Mouse (Mus musculus) adrenal gland, postnatal 36 days (tissue): ENCODE measurements around the gene Mast3. TPM values are rescaled to one million over a fixed set of nuclear protein-coding genes. Genes with fewer than 3 reads are reported as not detected.

Source experiments
- DNase-seq, 2 experiments: peaks; one replicate each; pipeline ENCODE4 v3.0.0; 2021; ENCODE audit warnings: mixed read lengths in 1 of 2
- microRNA-seq: library from miRNA; unstranded; fragments of <30 nt; microRNA quantifications from one replicate; pipeline ENCODE4 v1.2.0, GENCODE M21; 2021
- total RNA-seq, 2 experiments: library from RNA; stranded (reverse); gene quantifications; 2 replicates each; pipeline ENCODE4 v1.2.3; 2021

Gene Mast3
- total RNA-seq, 2 experiments from 2014 or later = 16.8 to 19.0 TPM

DNA sequence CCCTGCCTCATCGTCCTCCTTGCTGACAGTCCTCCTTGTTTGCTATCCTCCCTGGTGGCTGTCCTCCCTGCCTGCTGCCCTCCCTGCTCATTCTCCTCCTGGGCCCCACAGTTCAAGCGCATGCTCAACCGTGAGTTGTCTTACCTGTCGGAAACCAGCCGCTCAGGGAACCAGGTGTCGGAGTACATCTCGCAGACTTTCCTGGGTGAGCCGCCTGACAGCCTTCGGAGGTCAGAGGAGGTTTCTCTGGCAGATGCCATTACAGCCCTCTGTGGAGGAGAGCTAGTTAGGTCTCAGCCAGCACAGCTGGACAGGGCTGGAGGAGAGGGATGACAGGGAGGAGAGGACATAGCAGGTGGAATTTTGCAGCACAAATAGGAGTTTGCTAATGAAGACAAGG, 58.2 kb downstream of the Mast3 start:
- no peak for DNase-seq

DNA sequence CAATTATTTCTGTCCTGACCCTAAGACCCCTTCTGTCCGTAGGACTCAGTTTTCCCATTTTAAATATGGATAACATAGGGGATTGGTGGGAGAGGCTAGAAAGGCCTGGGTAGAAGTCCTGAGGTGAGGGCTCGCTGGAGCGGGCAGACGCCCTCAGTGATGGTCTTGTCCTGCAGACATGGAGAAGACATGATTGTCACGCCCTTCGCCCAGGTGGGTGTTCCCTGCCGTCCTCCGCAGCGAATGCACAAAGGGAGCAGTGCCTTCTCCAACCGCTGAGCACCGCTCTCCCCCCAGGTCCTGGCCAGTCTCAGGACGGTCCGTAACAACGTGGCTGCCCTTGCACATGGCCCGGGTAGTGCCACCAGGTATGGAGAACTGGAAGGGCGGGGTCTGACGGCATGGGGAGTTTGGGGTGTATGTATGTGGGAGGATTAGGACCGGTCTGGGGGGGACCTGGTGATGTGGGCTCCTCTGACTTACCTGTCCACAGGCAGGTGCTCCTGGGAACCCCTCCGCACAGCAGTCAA, 59.1 kb downstream of the Mast3 start:
- no peak for DNase-seq

DNA sequence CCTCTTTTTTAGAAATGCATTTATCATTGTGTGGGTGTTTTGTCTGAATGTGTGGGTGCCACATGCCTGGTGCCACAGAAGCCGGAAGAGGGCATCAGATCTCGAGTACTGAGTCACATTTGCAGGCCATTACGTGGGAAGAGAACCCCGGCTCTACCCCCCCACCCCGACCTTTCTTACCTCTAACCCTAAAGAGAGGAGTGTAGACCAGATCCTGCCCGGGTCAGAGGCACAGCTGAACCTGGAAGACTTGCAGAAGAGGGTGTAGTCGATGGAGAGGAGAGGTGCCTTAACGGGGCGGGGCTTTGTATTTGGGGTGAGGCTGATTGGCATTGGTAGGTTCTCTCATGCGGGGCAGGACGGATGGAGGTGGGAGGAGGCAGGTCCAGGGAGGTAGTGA, 60.0 kb downstream of the Mast3 start:
- no peak for DNase-seq

DNA sequence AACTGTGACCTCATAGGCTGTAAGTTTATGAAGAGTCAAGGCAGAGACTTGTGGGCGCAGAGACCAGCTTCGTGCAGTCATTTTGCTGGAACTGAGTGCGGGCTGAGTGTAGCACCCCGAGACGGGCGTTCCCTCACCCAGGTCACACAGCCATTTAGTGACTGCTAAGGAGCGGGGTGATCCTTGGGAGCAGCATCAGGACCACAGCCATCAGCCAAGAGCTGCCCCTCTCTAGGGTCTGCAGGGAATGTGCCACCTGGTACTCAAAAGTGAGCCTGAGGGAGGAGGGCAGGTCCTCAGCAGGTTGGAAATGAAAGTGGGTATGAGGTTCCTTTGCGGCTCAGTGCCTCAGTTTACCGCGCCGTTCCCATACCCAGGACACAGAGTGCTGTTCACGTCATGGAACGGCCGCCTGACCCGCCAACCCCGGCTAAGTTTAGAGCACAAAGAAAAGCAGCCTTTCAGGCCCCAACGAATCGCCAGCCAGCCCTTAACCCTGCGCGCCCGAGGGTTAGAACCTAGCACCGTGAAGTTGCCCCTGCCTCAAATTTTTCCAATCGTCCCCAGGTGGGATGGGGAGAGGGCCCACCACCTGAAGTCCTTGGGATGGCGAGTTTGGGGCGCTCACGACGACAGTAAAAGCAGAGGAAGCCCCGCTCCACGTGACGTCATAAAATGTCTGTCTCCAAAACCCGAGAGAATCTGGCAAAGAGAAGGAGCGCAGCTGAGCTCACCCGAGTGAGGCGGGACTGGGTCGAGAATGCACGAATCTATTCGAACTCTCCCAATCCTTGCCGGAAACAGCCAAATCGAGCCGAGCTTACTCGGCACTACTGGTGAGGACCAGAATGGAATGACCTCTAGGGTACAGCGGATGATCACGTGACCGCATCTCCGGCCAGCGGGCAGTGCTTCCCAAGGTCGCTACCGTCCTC, 60.9 kb downstream of the Mast3 start:
- DNase-seq = peak; percentile 84 to 85

DNA sequence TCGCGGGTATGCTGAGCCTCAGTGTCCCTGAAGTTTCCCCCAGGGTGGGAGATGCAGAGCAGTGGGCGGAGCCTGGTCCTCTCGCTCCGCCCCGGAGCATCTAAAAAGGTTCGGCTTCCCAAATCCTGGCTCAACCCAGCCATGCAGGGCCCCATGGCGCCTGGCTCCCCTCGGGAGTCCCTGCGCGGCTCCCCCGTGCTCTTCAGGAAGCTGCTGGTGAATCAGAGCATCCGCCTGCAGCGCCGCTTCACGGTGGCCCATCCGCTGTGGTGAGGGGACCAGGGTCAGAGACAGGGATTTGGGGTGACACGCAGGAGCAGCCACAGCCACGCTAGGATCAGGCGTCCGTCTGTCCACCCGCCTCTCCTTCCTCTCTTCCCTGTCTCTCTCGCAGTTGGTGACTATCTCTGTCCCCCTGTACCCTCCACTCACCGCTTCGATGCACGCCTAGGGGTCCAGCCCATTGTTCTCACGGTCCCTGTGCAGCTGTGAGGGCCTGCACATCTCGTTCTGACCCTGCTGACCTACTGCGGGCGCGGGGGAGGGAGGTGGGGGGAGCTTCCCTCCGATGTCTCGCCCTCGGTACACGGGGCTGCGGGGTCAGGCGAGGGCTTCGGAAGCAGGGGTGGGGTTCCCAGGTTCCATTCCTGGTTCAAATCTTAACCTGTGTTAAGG, 61.7 kb downstream of the Mast3 start:
- DNase-seq = no peak

DNA sequence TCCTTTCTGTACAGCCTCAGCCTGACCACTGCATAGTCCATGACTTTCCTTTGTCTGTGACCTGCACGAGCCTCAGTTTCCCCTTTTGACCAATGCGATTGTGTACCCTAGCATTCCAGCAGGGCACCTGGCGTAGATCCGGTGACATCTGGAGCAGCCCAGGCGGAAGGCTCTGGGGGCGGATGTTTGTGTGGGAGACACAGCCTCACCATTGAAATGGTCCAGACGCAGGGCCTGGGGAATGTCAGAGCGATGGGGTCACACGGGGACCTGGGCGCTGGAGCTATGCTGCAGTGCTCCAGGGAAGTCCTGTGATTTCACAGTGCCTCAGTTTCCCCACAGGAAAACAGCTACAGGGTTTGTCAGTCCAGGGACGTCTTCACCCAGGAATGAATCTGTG, 62.7 kb downstream of the Mast3 start:
- no peak for DNase-seq

DNA sequence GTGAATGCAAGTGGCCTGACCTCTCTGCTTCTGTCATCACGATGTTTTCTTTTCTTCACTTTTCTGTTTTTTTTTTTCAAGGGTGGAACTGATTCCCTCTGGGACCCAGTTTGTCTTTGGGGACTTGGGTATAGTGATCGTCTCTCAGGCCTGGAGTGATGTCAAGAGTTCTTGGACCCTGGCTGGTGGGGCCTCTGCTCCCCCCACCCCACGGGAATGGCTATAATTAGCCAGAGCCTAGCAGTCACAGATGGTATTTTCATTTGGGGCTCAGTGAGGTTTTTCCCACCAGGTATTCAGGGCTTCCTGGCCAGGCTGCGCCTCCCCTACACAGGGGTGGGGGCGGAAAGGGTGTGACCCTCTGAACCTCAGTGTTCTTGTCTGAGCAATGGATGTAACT, 63.2 kb downstream of the Mast3 start:
- DNase-seq = no peak

DNA sequence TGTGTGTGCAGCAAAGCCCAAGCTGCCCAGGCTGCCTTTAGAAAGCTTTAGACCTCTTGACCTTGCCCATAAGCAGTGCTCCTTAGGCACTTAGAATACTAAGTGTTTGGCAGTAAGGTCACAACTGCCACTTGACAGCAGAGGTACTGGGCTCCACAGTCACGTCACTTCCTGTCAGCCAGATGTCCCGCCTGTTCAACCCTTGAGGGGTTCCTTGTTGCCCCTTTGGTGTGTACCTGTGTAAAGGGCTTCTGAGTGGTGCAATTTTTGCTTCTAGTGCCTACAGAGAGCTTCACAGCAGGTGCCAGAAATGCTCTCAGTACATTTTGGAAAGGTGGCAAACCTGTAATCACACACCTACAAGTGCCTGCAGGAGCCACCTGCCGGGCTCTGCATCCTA, 66.6 kb downstream of the Mast3 start:
- no peak for DNase-seq

DNA sequence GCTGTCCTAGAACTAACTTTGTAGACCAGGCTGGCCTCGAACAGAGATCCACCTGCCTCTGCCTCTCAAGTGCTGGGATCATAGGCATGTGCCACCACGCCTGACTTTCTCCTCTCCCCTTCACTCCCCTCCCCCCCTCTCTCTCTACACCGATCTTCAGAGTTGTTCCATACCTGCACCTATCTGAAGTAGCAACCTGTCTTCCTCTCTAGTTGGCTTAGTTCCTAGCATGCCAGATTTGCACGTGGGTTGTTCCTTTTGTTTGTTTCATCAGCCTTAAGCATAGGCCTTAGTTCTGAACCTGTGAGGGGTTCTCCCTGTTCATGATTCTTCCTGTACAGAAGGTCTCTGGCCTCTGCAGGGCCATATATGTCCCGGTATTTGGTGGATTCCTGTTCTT, 67.1 kb downstream of the Mast3 start:
- no peak for DNase-seq

DNA sequence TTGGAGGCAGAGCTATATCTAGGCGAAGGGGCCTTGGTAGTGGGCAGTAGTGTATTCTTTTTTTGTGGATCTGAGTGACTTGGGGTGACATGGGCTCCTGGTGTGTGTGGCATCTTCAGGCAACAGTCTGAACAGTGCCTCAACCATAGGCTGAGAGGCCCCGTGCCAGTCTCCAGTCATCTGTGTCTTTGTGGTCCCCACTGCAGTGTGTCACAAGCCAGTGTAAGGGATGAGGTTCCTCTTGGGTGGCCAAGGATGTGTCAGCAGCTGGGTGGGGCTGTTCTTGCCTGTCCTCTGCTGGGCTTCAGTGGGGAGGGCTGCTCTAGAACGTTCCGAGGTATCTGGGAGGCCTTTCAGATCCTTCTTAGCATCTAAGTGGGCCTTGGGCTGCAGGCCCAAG, 73.9 kb downstream of the Mast3 start:
- DNase-seq = no peak

DNA sequence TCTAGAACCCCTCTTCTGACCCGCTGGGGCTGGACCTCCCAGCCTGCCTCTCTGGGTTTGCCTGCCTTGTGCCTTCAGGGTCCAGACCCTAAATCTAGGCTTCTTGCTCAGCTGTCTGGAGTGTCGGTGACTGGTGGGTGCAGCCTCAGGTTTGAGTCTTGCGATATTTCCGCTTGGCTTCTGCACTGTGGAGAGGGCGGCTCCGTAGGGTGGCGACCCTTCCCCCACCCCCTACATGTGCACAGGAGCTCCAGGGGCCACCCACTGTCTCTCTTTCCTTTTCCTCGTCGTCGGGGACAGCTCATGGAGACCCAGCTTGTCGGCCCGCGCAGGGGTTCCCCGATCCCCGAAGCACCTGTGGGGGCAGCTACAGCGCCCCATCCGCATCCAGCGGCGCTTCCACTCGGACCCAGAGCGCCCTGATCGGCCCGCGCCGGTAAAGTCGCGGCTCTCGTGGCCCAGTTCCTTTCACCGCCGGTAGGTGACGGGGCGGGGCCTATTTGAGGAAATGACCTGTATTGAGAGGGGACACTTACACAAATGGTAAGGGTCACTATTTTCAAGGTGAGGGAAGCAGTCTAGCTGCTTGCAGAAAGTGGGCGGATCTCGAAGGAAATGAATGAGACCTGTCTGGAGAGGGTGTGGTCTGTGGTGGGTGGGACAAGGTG, 74.9 kb downstream of the Mast3 start:
- DNase-seq = no peak

Small RNA genes within 50 kb of the gene (microRNA-seq; reads per million reads assigned to microRNA genes)
- not detected for gene Mir7240

Other genes with a start within 250 kb of the Mast3 start
- 100 to 1,000 TPM in 1 of 2 experiments, 10 to 100 TPM in 1; 98.7 to 260 TPM for gene Isyna1, start 210.7 kb downstream of the Mast3 start, total RNA-seq
- gene Ssbp4, start 196.2 kb downstream of the Mast3 start, total RNA-seq = 100 to 1,000 TPM in 1 of 2 experiments, 10 to 100 TPM in 1; 89.7 to 103 TPM
- gene Lrrc25, start 188.9 kb downstream of the Mast3 start, total RNA-seq = 1 to 10 TPM; 2.1 to 2.6 TPM
- gene Gdf15, start 172.6 kb downstream of the Mast3 start, total RNA-seq = 1 to 10 TPM; 5.0 to 6.0 TPM
- 100 to 1,000 TPM; 138 to 139 TPM for gene Pgpep1, start 144.7 kb downstream of the Mast3 start, total RNA-seq
- 10 to 100 TPM; 74.3 to 84.4 TPM for gene Lsm4, start 131.8 kb downstream of the Mast3 start, total RNA-seq
- gene Jund, start 106.1 kb downstream of the Mast3 start, total RNA-seq = 100 to 1,000 TPM; 219 to 227 TPM
- not detected for gene Iqcn, start 101.6 kb downstream of the Mast3 start, total RNA-seq
- not detected for gene Gm3336, start 86.5 kb downstream of the Mast3 start, total RNA-seq
- gene Pde4c, start 81.3 kb downstream of the Mast3 start, total RNA-seq = 1 to 10 TPM in 1 of 2 experiments, under 1 TPM in 1; 0.33 to 1.2 TPM
- gene Rab3a, start 50.4 kb downstream of the Mast3 start, total RNA-seq = 10 to 100 TPM; 68.6 to 78.2 TPM
- gene Mpv17l2, start 44.1 kb downstream of the Mast3 start, total RNA-seq = 100 to 1,000 TPM; 119 to 155 TPM
- gene Pik3r2, start 28.3 kb downstream of the Mast3 start, total RNA-seq = 10 to 100 TPM; 35.6 to 51.5 TPM
- gene Il12rb1, start 3.4 kb upstream of the Mast3 start, total RNA-seq = not detected
- gene Arrdc2, start 34.7 kb upstream of the Mast3 start, total RNA-seq = 10 to 100 TPM in 1 of 2 experiments, 1 to 10 TPM in 1; 6.9 to 10.5 TPM
- 1 to 10 TPM; 2.3 to 4.0 TPM for gene Kcnn1, start 58.2 kb upstream of the Mast3 start, total RNA-seq
- gene Ccdc124, start 68.9 kb upstream of the Mast3 start, total RNA-seq = 10 to 100 TPM; 54.7 to 57.2 TPM
- not detected for gene Slc5a5, start 87.7 kb upstream of the Mast3 start, total RNA-seq
- gene Rpl18a, start 92.4 kb upstream of the Mast3 start, total RNA-seq = 1,000 to 10,000 TPM; 1,312 to 1,373 TPM
- 10 to 100 TPM; 25.6 to 42.0 TPM for gene Map1s, start 100.9 kb upstream of the Mast3 start, total RNA-seq